Mouse (Mus musculus) left cerebral cortex, postnatal 25 days (tissue): ENCODE results near the gene Trpc4ap. TPM values are rescaled to one million over a fixed set of nuclear protein-coding genes. Genes with fewer than 3 reads are reported as not detected.
"Not testable (repeated sequence)": the region's sequence is repeated elsewhere in the genome, so short reads cannot be mapped to it uniquely, and the experiment has no call there.

Experiments used
- DNase-seq, 2 experiments: peaks; one replicate each; pipeline ENCODE4 v3.0.0; 2022; ENCODE audit warnings: low spot score in 2 of 2, mixed read lengths in 1 of 2
- intact Hi-C: fragments of 180-260 bp; cut with DNase I; formaldehyde crosslinking; loops from one replicate; pipeline ENCODE4 v1.15.1; 2025
- total RNA-seq, 2 experiments: library from RNA; stranded (reverse); gene quantifications; 2 replicates each; pipeline ENCODE4 v1.2.3; 2021

Gene Trpc4ap
- total RNA-seq, 2 experiments from 2014 or later: 146 to 147 TPM

- DNase-seq: no peak
Observed at GRCm38 (mm10) chr2:155626277-155626676, 65.9 kb downstream of the Trpc4ap start.

GRCm38 (mm10) chr2:155624730-155625129 is 67.5 kb downstream of the Trpc4ap start:
- intact Hi-C loops: no loop called here
- peak in 1 of 2 experiments; percentile 76 for DNase-seq

More at GRCm38 (mm10) chr2:155626277-155626676, 65.9 kb downstream of the Trpc4ap start:
- intact Hi-C loops: loop anchor here (2.0 kb wide), 1 partner anchor 109 kb away; the partner anchor contains the start of gene Acss2

- DNase-seq: no peak
- intact Hi-C loops: no loop called here
Observed at GRCm38 (mm10) chr2:155623996-155624395, 68.2 kb downstream of the Trpc4ap start.

- DNase-seq: no peak
- intact Hi-C loops: no loop called here
Observed at GRCm38 (mm10) chr2:155622606-155623005, 69.6 kb downstream of the Trpc4ap start.

- intact Hi-C loops: loop anchor here (1.0 kb wide), 1 partner anchor 104 kb away; no protein-coding TSS in a partner anchor
- peak; percentile 80 to 92 for DNase-seq
Observed at GRCm38 (mm10) chr2:155619817-155620216, 72.4 kb downstream of the Trpc4ap start.

- DNase-seq: no peak
- intact Hi-C loops: no loop called here
Observed at GRCm38 (mm10) chr2:155616971-155617370, 75.2 kb downstream of the Trpc4ap start.

- intact Hi-C loops: no loop called here
- DNase-seq: no peak
Observed at GRCm38 (mm10) chr2:155613953-155614352, 78.2 kb downstream of the Trpc4ap start.

- peak in 1 of 2 experiments; percentile 49 for DNase-seq
- intact Hi-C loops: no loop called here
Observed at GRCm38 (mm10) chr2:155613326-155613755, 78.8 kb downstream of the Trpc4ap start.

GRCm38 (mm10) chr2:155611834-155612550 is 80.2 kb downstream of the Trpc4ap start:
- intact Hi-C loops: no loop called here
- no peak for DNase-seq

- DNase-seq: no peak
- intact Hi-C loops: no loop called here
Observed at GRCm38 (mm10) chr2:155610978-155611377, 81.2 kb downstream of the Trpc4ap start, which contains the start of gene Myh7b. Gene Myh7b (plus strand): TSS chr2:155611212.

GRCm38 (mm10) chr2:155606360-155606759 is 85.8 kb downstream of the Trpc4ap start:
- peak in 1 of 2 experiments; percentile 66 for DNase-seq
- intact Hi-C loops: no loop called here

- intact Hi-C loops, DNase-seq: not testable (repeated sequence)
Observed at GRCm38 (mm10) chr2:155605236-155605589, 87.0 kb downstream of the Trpc4ap start.

- no peak for DNase-seq
- intact Hi-C loops: no loop called here
Observed at GRCm38 (mm10) chr2:155604560-155605235, 87.5 kb downstream of the Trpc4ap start.

- no peak for DNase-seq
- intact Hi-C loops: no loop called here
Observed at GRCm38 (mm10) chr2:155603707-155604106, 88.5 kb downstream of the Trpc4ap start.

GRCm38 (mm10) chr2:155595516-155595915 is 96.7 kb downstream of the Trpc4ap start:
- intact Hi-C loops: no loop called here
- no peak for DNase-seq

- intact Hi-C loops: loop anchor here (2.0 kb wide), 1 partner anchor 76 kb away; the partner anchor contains the start of gene Acss2
- no peak for DNase-seq
Observed at GRCm38 (mm10) chr2:155592854-155593283, 99.3 kb downstream of the Trpc4ap start.

- DNase-seq: peak; percentile 98
- intact Hi-C loops: loop anchor here (2.0 kb wide), 1 partner anchor 75 kb away; the partner anchor contains the start of gene Acss2
Observed at GRCm38 (mm10) chr2:155592137-155592853, 99.9 kb downstream of the Trpc4ap start, which contains the start of gene Gss. Gene Gss (minus strand): TSS chr2:155592810.

- DNase-seq: peak in 1 of 2 experiments; percentile 14
- intact Hi-C loops: loop anchor here (2.0 kb wide), 1 partner anchor 75 kb away; the partner anchor contains the start of gene Acss2
Observed at GRCm38 (mm10) chr2:155591676-155592075, 100.5 kb downstream of the Trpc4ap start.

- intact Hi-C loops: no loop called here
- DNase-seq: no peak
Observed at GRCm38 (mm10) chr2:155590876-155591275, 101.3 kb downstream of the Trpc4ap start.

- intact Hi-C loops: no loop called here
- peak in 1 of 2 experiments; percentile 17 for DNase-seq
Observed at GRCm38 (mm10) chr2:155589521-155589920, 102.7 kb downstream of the Trpc4ap start.
